Mouse (Mus musculus) ES-Bruce4 (cell line): ENCODE results near the gene Fyn.

ENCODE experiments used
- CTCF ChIP-seq: IDR thresholded peaks from one replicate; pipeline ENCODE4 v1.8.1; 2011; ENCODE audit warnings: low read depth, low read length
- EP300 ChIP-seq: IDR thresholded peaks from 2 replicates; pipeline ENCODE4 v1.6.1; 2011; ENCODE audit warnings: low read depth, low read length; ENCODE audit not compliant: insufficient read depth
- POLR2A ChIP-seq: IDR thresholded peaks from one replicate; pipeline ENCODE4 v1.8.1; 2011; ENCODE audit warnings: low read length; ENCODE audit not compliant: insufficient read depth

GRCm38 (mm10) chr10:39558492-39559005 lies 189.9 kb downstream of the Fyn start:
- TF ChIP-seq CTCF (no peak), POLR2A (no peak), EP300 (no peak)
